Mouse (Mus musculus): ENCODE data around the gene Ocrl. TPM values are rescaled to one million over a fixed set of nuclear protein-coding genes. Genes with fewer than 3 reads are reported as not detected.

Gene Ocrl
- total RNA-seq, 2 experiments from 2014 or later, result 0.76 to 14.3 TPM

DNA sequence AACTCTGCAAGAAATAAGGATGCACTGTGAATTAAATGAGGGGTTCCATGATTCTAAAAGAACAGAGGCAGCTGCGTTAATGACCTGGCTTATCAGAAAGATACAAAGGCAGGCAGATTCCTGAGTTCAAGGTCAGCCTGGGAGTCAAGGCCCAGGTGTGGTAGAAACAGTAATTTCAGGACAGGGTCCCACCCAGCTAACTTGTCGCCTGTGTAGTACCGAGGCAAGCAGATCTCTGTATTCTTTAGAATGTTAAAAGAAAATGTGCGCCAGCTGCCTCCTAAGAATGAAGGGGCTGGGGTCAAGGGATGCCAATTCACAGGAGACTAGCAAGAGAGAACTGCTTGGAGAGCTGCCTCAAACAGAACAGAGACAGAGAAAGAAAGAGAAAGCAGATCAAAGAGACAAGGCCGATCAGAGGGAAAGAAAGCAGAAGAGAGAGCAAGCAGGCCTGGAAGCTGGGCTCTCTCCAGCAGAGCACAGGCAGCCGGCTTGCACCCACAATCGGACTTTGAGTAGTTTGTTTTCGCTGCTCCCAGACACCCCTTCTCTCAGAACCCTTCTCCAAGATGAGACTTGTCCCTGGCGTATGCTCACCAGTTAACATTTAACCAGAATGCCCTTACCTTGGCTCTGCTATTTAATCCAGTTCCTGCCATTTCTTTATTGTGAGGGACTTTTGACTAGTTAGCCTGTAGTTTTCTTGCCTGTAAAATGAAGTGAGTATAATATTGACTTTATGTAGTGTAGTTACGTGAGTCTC, 59.4 kb downstream of the Ocrl start:
- ATAC-seq (replicated peaks; ENCODE audit: low FRiP score, poor library complexity, severe bottlenecking), result no peak

DNA sequence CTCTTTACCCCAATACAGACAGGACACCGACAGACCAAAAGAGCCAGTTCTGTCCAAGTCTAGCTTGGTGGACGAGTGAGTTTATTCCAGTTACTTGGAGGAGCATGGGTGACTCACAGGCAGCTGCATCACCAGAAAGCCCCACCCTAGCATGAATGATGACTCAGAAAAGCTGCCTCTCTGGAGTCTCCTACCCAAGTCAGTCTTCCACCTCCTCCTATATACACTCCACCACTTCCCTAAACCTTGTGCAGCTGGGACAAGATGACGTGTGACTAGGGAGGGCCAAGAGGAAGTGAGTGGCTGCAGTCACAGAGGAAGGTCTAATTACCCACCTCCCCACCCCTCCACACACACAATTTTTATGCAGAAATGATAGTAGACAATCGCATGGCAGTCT, 64.4 kb downstream of the Ocrl start:
- ATAC-seq (replicated peaks; ENCODE audit: low FRiP score, poor library complexity, severe bottlenecking), result no peak

DNA sequence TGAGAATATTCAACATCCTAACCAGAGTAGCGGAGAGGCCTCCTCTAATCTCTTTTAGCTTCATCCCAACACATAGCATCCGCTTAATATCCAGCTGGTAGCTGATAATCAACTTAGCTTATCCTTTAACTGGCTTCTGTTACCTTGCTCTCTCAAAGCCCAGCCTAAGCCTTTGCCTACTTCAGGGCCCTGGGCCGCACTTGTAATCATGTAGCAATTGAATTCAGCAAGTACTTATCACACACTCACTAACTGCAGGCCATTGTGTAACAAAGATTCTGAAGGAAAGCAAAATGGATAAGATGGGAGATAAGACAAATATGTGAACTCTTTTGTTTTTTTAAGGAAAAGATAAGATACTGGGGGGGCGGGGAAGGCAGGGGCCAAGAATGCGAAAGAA, 64.9 kb downstream of the Ocrl start:
- no peak for ATAC-seq (replicated peaks; ENCODE audit: low FRiP score, poor library complexity, severe bottlenecking)

DNA sequence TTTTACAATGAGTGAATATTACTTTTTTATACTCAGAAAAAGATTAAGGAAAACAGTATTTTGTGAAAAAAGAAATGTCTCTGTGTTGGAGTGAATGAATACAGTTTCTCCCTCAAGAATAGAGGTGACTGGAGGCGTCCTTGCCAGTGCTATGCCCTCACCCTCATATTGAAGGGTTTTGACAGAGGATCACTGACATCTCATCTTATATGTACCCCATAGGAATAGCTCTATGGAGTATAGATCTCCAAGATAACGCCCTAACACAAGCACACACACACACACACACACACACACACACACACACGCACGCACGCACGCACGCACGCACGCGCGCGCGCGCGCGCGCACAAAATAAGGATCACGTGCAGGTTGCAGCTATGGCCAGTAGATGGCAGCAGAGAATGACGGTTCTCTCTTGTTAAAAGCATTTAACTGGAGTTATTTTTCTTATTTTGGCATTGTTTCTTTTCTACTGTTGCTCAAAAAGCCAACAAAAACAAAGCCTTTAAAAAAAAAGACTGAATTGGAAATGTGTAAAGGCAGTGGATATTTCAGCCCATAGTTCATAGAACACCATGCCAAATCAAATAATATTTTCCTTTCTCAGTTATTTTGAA, 72.9 kb downstream of the Ocrl start:
- ATAC-seq (replicated peaks; ENCODE audit: low FRiP score, poor library complexity, severe bottlenecking), result no peak

GRCm38 (mm10) chrX:47988024-47988423, 75.8 kb downstream of the Ocrl start:
- no peak for ATAC-seq (replicated peaks; ENCODE audit: low FRiP score, poor library complexity, severe bottlenecking)

DNA sequence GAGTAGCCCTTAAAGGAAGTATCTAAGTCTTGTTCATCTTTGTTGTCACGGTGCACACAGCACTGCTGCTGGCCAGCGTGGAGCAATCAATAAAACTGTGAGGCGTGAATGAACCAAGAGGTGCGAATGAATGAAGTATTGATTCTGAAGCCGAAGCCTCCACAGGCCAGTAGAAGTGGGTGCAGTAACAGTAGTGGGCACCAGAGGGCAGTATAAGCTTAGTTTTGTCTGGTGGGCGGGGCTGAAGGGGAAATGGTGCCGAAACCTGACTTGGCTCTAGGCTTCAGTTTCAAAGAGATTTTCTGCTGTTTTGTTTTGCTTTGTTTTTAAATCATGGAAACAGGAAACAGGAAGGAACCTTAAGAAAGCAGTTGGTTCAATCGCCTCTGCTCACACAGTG, 80.4 kb downstream of the Ocrl start:
- ATAC-seq (replicated peaks; ENCODE audit: low FRiP score, poor library complexity, severe bottlenecking), result peak; percentile 76

- no peak for ATAC-seq (replicated peaks; ENCODE audit: low FRiP score, poor library complexity, severe bottlenecking)
These were observed 86.2 kb downstream of the Ocrl start for GRCm38 (mm10) chrX:47998412-47998811.

DNA sequence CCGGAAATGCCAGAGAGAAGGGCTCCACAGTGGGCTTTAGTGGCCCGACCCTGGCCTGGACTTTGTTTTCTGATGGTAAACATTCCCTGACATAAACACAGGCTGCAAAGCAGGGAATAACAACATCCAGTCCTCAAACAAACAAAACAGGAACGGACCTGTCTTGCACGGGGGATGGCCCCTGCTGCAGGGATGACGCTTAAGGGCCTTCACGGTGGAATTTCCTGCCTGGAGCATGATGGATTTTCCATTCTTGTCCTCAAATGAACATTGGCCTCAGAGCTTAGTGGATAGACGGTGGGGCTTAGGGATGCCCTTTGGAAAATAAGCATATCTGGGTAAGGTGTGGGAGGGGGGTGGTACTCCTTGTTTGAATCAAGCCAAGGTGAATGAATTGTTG, 89.0 kb downstream of the Ocrl start:
- ATAC-seq (replicated peaks; ENCODE audit: low FRiP score, poor library complexity, severe bottlenecking), result no peak

DNA sequence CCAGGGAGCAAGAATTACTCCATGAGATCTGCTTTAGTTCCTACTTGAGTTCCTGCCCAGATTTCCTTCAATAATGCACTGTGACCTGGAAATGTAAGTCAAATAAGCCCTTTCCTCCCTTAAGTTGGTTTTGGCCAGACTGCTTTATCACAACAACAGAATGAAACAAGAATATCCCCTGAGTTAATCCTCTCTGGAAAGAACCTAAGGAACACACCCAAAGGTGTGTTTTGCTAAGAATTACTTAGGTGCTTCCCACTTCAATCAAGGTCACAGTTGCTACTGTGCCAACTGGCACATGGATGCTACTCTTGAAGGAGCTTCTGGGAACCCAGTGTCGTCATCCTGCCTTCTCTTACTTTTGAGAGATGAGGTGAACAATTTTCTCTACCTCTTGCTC, 92.6 kb downstream of the Ocrl start:
- ATAC-seq (replicated peaks; ENCODE audit: low FRiP score, poor library complexity, severe bottlenecking), result no peak

DNA sequence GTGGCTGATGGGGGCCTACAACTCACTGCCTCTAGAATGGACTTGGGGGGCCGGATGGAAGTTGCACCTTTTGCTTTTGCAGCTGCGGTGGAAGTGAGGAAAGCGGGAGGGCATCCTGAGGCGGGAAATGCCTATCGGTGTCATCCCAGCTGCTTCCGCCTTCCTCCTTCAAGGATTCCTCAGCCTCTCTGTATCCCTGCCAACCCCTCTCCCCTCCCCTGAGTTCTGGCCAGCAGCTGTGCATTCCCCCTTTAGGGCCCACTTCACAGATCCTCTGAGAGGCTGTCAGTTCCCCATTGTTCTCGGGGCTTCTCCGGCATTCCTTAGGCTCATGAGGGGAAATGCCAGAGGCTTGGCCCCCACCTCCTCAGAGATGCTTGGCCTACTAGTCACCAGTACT, 93.9 kb downstream of the Ocrl start:
- no peak for ATAC-seq (replicated peaks; ENCODE audit: low FRiP score, poor library complexity, severe bottlenecking)

DNA sequence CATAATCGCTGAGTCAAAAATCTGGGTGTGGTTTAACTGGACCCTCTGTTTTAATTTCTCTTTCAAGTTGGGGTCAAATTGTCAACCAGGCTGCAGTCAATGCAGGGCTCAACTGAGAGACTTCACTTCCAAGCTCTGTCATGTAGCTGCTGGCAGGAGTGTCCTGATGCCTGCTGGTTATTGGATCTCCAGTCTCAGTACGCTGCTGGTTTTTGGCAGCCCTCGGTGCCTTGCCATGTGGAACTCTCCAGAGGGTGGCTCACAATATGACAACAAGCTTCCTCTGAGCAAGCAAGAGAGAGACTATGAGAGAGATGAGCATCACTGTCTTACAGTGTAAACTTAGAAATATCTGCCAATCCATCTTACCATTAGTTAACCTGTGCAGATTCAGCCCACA, 99.5 kb downstream of the Ocrl start:
- no peak for ATAC-seq (replicated peaks; ENCODE audit: low FRiP score, poor library complexity, severe bottlenecking)

Other genes with a start within 250 kb of the Ocrl start
- gene Smarca1, start 19.4 kb upstream of the Ocrl start, total RNA-seq (2015; ENCODE audit: low replicate concordance), result not detected in 2 replicates
- not detected in 2 replicates for gene Smarca1, start 19.4 kb upstream of the Ocrl start, total RNA-seq (2017; ENCODE audit: low replicate concordance)
- gene Apln, start 122.5 kb downstream of the Ocrl start, total RNA-seq (2015; ENCODE audit: low replicate concordance), result not detected in 2 replicates
- gene Apln, start 122.5 kb downstream of the Ocrl start, total RNA-seq (2017; ENCODE audit: low replicate concordance), result not detected in 2 replicates
- not detected in 2 replicates for gene Xpnpep2, start 196.3 kb downstream of the Ocrl start, total RNA-seq (2015; ENCODE audit: low replicate concordance)
- not detected in 2 replicates for gene Xpnpep2, start 196.3 kb downstream of the Ocrl start, total RNA-seq (2017; ENCODE audit: low replicate concordance)
- 24.5 and 33.5 TPM in 2 replicates for gene Sash3, start 234.0 kb downstream of the Ocrl start, total RNA-seq (2015; ENCODE audit: low replicate concordance)
- 13.0 and 24.5 TPM in 2 replicates for gene Sash3, start 234.0 kb downstream of the Ocrl start, total RNA-seq (2017; ENCODE audit: low replicate concordance)

All from erythroid progenitor cell, adult 5-6 weeks (primary cell).